Mouse (Mus musculus) kidney, embryonic 16.5 days (tissue): Measurements from ENCODE around the gene Mmel1. TPM values are rescaled to one million over a fixed set of nuclear protein-coding genes. Genes with fewer than 3 reads are reported as not detected.

Source experiments
- ATAC-seq: fragments of 200-750 bp; cut with Nextera tagmentation; 2 replicates; pipeline ENCODE4 v1.8.0; 2017; ENCODE audit warnings: moderate TSS enrichment; ENCODE audit not compliant: low FRiP score, low TSS enrichment
- H3K27ac ChIP-seq: fragments of 300-500 bp; sonication (generic); 2 replicates; pipeline ENCODE4 v1.5.1; 2014; ENCODE audit warnings: low read length
- H3K27me3 ChIP-seq: fragments of 300-500 bp; sonication (generic); 2 replicates; pipeline ENCODE4 v1.6.1; 2014; ENCODE audit warnings: low read length, control low read depth, mixed read lengths; ENCODE audit not compliant: insufficient read depth
- H3K36me3 ChIP-seq: fragments of 300-500 bp; sonication (generic); 2 replicates; pipeline ENCODE4 v1.6.1; 2014; ENCODE audit warnings: low read length, control low read depth, mixed read lengths; ENCODE audit not compliant: insufficient read depth
- H3K4me1 ChIP-seq: fragments of 300-500 bp; sonication (generic); 2 replicates; pipeline ENCODE4 v1.6.1; 2014; ENCODE audit warnings: low read length, control low read depth, mixed read lengths; ENCODE audit not compliant: insufficient read depth
- H3K4me2 ChIP-seq: fragments of 300-500 bp; sonication (generic); replicated peaks from 2 replicates; pipeline ENCODE4 v1.6.1; 2014; ENCODE audit warnings: low read depth, low read length
- H3K4me3 ChIP-seq: fragments of 300-500 bp; sonication (generic); 2 replicates; pipeline ENCODE4 v1.5.1; 2014; ENCODE audit warnings: mild to moderate bottlenecking, low read length
- H3K9ac ChIP-seq: fragments of 300-500 bp; sonication (generic); replicated peaks from 2 replicates; pipeline ENCODE4 v1.6.1; 2014; ENCODE audit warnings: low read length
- H3K9me3 ChIP-seq: fragments of 300-500 bp; sonication (generic); 2 replicates; pipeline ENCODE4 v1.6.1; 2016; ENCODE audit warnings: low read length, control low read depth
- WGBS: fragments of 180-500 bp; shearing (Covaris S2); extraction: QIAGEN DNeasy Blood & Tissue Kit; methylation state at CpG from one replicate; pipeline ENCODE4 v1.1.7; 2014; 5-methylcytosine and 5-hydroxymethylcytosine counted together
- polyA plus RNA-seq: library from polyadenylated mRNA; unstranded; fragments of >200 nt; fragmentation: Nextera tagmentation; extraction: Ambion mirVana; gene quantifications from 2 replicates; pipeline ENCODE4 v1.2.1, GENCODE M21; 2015

The Mmel1 gene
- polyA plus RNA-seq, 1 experiment from 2014 or later, result not detected

DNA sequence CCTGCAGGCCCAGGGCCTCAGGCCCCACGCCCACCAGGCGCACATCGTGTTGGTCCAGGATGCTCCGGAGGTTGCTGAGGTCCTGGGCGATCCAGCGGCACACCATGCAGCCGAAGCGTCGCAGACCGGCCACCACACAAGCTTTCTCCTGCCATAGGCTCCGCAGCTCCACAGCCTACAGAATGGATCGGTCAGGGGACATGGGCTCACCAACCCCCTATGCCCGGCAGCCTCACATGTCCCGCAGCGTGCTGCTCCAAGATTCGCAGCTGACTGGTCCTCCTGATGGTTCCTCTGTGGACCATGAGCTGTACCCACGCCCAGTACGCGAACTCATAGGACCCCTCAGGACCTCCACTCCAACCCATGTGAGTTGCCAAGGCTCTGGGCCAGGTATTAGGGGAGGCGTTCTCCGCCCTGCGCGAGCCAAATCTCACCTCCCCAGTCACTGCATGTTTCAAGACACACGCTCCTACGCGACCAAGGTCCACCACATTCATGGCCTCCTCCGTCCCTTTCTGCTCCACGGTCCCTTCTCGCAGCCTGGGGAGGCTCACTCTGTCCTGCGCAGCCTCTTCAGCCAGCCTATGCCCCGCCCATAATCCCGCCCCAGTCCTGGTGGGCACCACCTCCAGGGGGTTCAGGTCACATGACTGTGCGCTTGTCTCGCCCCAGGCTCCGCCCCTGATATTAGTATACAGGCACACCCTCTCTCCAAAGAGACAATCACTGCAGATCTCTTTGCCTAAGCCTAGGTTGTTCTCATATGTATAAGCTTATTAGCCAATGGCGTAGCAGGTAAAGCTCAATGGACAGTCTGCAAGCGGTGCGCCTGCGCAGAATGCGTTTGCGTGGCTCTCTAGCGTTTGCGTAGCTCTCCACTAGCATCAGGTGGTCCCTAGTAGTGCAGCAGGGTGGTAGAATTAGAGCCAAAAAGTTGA is 29.4 kb downstream of the Mmel1 start, which contains the start of gene Fam213b:
TSS of gene Fam213b (minus strand) at position 630 of the 941 bp plus-strand sequence.
- H3K9me3 ChIP-seq, result no peaks in the 10 kb centered on the region
- H3K9ac ChIP-seq, result peak within 1 kb of the TSS; percentile 75
- ATAC-seq, result peak; percentile 98
- peaks cover 11% of the 10 kb centered on the region for H3K4me1 ChIP-seq
- peak within 1 kb of the TSS; percentile 60 for H3K4me3 ChIP-seq
- H3K27me3 ChIP-seq, result no peaks in the 10 kb centered on the region
- H3K4me2 ChIP-seq, result peak within 1 kb of the TSS; percentile 91
- peak within 1 kb of the TSS; percentile 8; the same call in 1 of the 2 replicates for H3K27ac ChIP-seq
- 1% methylated on average over 43 of the region's 43 CpGs for WGBS
- no peaks in the 10 kb centered on the region for H3K36me3 ChIP-seq

DNA sequence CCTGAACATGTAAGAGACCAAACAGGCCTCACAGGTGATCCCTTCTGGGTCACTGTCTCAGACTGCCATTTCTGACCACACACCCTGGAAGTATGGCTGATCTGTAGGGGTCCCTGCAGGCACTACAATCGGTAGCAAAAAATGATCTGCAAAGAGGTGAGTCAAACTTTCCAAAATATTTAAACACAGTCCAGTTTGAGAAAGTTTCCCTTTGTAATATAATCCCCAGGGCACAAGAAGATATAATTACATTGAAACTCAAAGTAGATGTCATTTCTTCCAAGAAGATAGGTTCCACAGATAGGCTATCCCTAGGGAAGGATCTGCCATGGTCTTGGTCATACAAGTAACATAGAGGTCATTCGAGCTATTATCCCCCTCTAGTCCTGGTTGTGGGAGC is 33.0 kb downstream of the Mmel1 start:
- Histone ChIP-seq H3K9ac (no peak overlapping the region), H3K4me3 (no peak overlapping the region), H3K4me1 (peaks cover 11% of the 10 kb centered on the region), H3K9me3 (no peaks in the 10 kb centered on the region), H3K27ac (no peak overlapping the region), H3K4me2 (no peak overlapping the region), H3K36me3 (no peaks in the 10 kb centered on the region), H3K27me3 (no peaks in the 10 kb centered on the region)
- WGBS, result 82% methylated on average over 2 of the region's 2 CpGs
- no peak for ATAC-seq

DNA sequence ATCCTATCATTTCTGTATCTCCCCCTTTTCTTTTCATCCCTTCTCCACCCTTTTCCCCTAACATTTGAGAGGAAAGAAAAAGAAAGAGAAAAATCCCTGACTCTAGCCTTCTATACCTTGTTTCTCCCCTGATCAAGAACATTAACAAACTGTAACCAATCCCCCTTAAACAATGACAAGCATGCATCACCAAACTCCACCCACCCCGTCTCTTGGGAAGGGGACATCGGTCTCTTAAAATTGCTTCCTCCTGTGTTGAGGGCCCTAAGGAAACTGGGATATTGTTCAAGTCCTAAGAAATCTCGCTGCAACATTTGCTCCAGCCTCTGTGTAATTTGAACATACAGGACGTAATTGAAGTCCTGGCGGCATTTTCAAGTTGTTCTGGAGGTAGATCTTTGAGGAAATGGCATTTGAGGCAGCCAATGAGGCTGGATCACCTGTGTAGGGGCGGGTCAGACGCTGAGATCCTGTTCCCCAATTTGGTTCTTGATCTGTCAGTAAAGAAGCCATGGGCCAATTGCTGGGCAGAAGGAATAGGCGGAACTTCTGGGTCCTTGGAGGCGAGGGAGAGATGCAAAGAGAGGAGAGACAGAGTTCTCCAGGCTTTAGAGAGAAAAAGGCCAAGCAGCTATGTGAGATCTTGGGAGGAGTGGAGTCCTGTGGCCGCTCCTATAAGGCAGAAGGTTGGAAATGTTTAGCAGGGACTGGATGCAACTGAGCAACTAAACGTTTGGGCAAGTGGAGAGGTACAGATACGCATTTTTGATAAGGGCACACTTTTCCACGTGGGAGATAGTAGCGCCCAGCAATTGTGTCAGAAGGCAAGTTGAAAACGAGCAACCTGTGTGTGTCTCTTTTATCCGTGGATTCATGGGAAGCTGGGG is 35.0 kb downstream of the Mmel1 start:
- Histone ChIP-seq H3K4me1 (peaks cover 4% of the 10 kb centered on the region; the same call in 1 of the 2 replicates), H3K36me3 (no peaks in the 10 kb centered on the region), H3K9me3 (no peaks in the 10 kb centered on the region), H3K27ac (peak overlapping the region; percentile 9; the same call in 1 of the 2 replicates), H3K4me2 (peak overlapping the region; percentile 65), H3K4me3 (peak overlapping the region; percentile 46), H3K9ac (peak overlapping the region; percentile 55), H3K27me3 (no peaks in the 10 kb centered on the region)
- 1% methylated on average over 16 of the region's 16 CpGs for WGBS
- ATAC-seq, result peak; percentile 94

DNA sequence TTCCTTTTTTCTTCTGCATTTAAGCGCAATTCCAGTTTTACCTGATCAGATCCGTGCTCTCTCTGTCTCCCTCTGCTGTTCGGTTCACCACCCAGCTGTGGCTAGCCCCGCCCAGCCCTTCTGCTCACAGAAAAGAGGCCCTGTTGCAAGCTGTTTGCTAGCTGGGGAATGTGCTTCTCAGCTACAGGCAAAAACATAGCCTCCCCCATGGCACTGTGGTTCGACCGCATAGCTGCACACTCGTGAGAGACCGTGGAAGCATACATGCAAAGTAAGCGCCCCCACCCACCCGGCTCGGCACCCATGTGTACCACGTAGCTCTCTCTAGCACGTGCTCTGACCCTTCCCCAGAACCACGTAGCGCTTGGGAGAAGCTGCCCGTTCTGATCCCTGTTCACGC is 38.4 kb downstream of the Mmel1 start:
- Histone ChIP-seq H3K9ac (peak overlapping the region; percentile 46; the same call in 1 of the 2 replicates), H3K4me3 (no peak overlapping the region), H3K4me1 (peaks cover 11% of the 10 kb centered on the region), H3K4me2 (peak overlapping the region; percentile 32; the same call in 1 of the 2 replicates), H3K27ac (peak overlapping the region; percentile 53), H3K9me3 (no peaks in the 10 kb centered on the region), H3K27me3 (no peaks in the 10 kb centered on the region), H3K36me3 (no peaks in the 10 kb centered on the region)
- ATAC-seq, result peak; percentile 72
- 39% methylated on average over 17 of the region's 17 CpGs for WGBS

DNA sequence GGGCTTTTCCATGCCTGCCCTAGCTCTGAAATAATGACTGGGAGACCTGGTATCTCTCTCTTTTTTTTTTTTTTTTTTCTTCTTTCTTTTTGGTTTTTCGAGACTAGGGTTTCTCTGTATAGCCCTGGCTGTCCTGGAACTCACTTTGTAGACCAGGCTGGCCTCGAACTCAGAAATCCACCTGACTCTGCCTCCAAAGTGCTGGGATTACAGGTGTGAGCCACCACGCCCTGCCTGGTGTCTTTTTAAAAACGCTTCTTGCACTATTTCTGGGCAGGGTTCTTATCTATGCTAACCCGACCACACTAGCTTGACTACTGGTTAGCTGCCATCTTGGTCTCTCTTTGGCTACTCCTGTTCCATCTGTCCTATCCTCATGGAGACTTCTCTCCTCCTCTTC is 39.1 kb downstream of the Mmel1 start:
- H3K27ac ChIP-seq, result no peak overlapping the region
- H3K9ac ChIP-seq, result no peak overlapping the region
- no peaks in the 10 kb centered on the region for H3K36me3 ChIP-seq
- WGBS, result 95% methylated on average over 5 of the region's 5 CpGs
- no peak for ATAC-seq
- H3K4me1 ChIP-seq, result peaks cover 11% of the 10 kb centered on the region
- H3K27me3 ChIP-seq, result no peaks in the 10 kb centered on the region
- H3K4me2 ChIP-seq, result no peak overlapping the region
- H3K9me3 ChIP-seq, result no peaks in the 10 kb centered on the region
- H3K4me3 ChIP-seq, result no peak overlapping the region

- Histone ChIP-seq H3K9ac (no peak overlapping the region; the same call in 1 of the 2 replicates), H3K9me3 (no peaks in the 10 kb centered on the region), H3K4me1 (peaks cover 11% of the 10 kb centered on the region), H3K4me3 (no peak overlapping the region), H3K4me2 (0 out of 2 replicates have a peak overlapping the region, but pooled peaks have one; percentile 1), H3K36me3 (no peaks in the 10 kb centered on the region), H3K27me3 (no peaks in the 10 kb centered on the region), H3K27ac (no peak overlapping the region)
- 38% methylated on average over 15 of the region's 15 CpGs for WGBS
- no peak for ATAC-seq
These were observed 41.5 kb downstream of the Mmel1 start for GRCm38 (mm10) chr4:154910606-154911522.

DNA sequence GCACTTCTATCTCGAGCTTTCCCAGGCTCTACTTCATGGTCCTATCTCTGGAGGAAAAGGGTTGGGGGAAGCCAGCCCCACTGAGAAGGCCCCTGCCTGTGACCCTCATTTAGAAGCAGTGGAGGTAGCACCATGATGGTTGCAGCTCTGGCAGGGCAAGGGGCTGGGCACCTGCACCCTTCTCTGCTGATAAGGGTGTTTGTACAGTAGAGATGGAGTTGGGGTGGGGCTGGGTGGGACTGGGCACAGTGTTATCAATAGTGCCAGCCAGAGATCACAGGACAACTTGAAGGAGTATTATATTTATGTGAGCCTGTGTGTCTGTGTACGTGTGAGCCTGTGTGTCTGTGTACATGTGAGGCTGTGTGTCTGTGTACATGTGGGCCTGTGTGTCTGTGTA is 42.3 kb downstream of the Mmel1 start:
- peaks cover 11% of the 10 kb centered on the region for H3K4me1 ChIP-seq
- no peak overlapping the region for H3K4me3 ChIP-seq
- 86% methylated on average over 2 of the region's 2 CpGs for WGBS
- H3K36me3 ChIP-seq, result no peaks in the 10 kb centered on the region
- no peaks in the 10 kb centered on the region for H3K27me3 ChIP-seq
- H3K9me3 ChIP-seq, result no peaks in the 10 kb centered on the region
- no peak overlapping the region for H3K9ac ChIP-seq
- no peak for ATAC-seq
- H3K4me2 ChIP-seq, result no peak overlapping the region
- H3K27ac ChIP-seq, result no peak overlapping the region

DNA sequence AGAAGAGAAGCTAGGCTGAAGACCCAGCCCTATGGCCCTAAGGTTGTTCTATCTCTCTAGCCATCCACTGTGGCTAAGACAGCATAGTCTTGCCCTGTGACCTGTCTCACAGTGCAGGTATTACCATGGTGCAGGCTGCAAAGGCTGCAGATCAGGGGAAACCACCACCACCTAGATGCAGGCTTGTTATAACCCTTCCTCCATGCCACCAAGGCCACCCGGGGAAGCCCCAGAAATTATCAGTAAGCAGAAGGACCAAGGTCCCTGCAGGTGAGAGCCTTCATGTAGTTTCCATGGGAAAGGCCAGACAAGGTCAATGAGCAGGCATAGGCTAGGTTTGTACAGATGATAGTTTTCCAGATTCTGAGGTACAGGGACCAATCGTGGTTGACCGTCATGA is 44.5 kb downstream of the Mmel1 start:
- no peak overlapping the region for H3K9ac ChIP-seq
- WGBS, result 90% methylated on average over 3 of the region's 3 CpGs
- H3K9me3 ChIP-seq, result no peaks in the 10 kb centered on the region
- H3K27ac ChIP-seq, result no peak overlapping the region
- H3K4me2 ChIP-seq, result no peak overlapping the region
- peaks cover 7% of the 10 kb centered on the region for H3K4me1 ChIP-seq
- H3K27me3 ChIP-seq, result no peaks in the 10 kb centered on the region
- H3K36me3 ChIP-seq, result no peaks in the 10 kb centered on the region
- ATAC-seq, result no peak
- H3K4me3 ChIP-seq, result no peak overlapping the region

DNA sequence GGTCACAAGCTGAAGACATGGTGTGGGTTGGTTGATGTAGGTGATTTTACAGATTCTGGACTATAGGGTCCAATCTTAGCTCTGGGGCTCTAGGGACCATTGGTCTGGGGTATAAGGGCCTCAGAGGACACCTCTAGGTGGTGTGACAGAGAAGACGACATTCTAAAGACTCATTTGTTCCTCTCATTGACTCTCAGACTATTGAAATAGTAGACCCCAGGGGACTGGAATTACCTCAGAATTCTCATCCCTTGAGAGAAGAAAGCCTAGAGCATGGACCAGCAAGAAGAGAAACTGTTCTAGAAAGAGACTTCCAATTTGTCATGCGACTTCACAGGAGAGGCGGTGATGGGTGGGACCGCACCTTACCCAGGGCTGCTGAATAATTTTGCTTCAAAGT is 44.9 kb downstream of the Mmel1 start:
- 98% methylated on average over 4 of the region's 4 CpGs for WGBS
- no peak for ATAC-seq
- Histone ChIP-seq H3K4me3 (no peak overlapping the region), H3K36me3 (no peaks in the 10 kb centered on the region), H3K4me1 (peaks cover 7% of the 10 kb centered on the region), H3K9ac (no peak overlapping the region), H3K4me2 (no peak overlapping the region), H3K27me3 (no peaks in the 10 kb centered on the region), H3K9me3 (no peaks in the 10 kb centered on the region), H3K27ac (no peak overlapping the region)
